Mouse (Mus musculus) pancreas, adult 10 weeks (tissue): ENCODE measurements around the gene Ttll8. TPM values are rescaled to one million over a fixed set of nuclear protein-coding genes. Genes with fewer than 3 reads are reported as not detected.

Source experiments
- polyA plus RNA-seq: library from polyadenylated mRNA; stranded (reverse); fragments of 350-450 nt; fragmentation: Illumina TruSeq; extraction: RNeasy Lipid Tissue Mini Kit (QIAGEN cat#74804); gene quantifications from one replicate; pipeline ENCODE4 v1.2.3, GENCODE M21; 2015; ENCODE audit warnings: low read depth, low replicate concordance; ENCODE audit not compliant: insufficient read depth

Gene Ttll8
- polyA plus RNA-seq: not detected

DNA sequence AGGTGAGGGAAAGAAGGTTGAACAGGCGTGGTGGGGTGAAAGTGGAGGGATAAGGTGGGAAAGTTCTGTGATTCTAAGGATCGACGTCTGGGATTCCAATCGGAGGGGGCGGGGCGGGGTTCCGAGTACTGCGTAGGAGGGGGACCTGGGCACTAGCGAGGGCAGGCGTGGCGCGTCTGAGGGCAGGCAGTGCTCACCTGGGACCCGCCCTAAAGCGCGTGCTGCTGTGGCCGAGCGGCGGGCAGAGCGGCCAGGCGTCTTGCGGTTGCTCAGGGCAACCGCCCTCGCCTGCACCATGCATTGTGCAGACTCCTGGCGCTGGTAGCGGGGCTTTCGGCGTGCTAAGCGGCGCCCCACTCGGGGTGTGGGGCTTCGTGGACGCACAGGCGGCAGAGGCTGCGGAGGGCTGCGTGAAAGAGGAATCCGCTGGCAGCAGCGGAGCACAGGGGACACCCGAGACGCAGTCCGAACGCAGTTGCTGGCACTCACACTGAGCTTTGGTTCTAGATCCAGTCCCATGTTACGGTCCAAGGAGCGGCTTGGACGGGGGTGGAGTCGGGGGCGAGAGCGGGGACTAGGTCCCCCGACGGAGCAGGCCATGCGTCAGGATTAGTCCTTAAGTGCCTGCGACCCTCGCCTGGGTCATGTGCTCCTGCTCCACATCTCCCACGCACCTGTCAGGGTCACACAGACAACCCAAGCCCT is at the start of gene Ttll8:
TSS of gene Ttll8 (minus strand) at position 51 of the 705 bp plus-strand sequence.

DNA sequence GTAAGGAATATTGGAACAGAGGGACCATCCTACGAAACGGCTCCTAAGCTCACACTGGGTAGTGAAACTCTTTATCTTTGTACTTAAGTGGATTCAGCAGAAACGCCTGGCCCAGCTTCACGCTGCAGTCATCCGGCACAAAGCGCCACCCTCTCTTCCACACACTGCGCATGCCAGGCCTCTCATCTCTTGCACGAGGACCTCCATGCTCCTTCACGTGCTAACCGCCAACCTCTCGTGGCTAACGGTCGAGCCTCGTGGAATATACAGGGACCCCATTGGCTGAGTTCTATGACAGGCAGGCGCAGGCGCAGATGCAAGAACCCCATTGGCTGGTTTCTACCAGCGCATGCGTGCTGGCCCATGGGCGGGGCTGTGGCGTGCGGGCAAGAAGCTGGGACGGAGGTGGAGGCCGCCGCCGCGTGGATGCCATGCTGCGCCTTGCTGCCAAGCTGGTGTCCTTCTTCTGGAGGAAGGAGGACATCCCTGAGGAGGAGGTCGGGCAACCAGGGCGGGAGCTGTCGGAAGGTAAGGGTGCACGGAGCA is 28.4 kb upstream of the Ttll8 start, which contains the start of gene Mov10l1:
TSS of gene Mov10l1 (plus strand) at position 376 of the 546 bp plus-strand sequence.

DNA sequence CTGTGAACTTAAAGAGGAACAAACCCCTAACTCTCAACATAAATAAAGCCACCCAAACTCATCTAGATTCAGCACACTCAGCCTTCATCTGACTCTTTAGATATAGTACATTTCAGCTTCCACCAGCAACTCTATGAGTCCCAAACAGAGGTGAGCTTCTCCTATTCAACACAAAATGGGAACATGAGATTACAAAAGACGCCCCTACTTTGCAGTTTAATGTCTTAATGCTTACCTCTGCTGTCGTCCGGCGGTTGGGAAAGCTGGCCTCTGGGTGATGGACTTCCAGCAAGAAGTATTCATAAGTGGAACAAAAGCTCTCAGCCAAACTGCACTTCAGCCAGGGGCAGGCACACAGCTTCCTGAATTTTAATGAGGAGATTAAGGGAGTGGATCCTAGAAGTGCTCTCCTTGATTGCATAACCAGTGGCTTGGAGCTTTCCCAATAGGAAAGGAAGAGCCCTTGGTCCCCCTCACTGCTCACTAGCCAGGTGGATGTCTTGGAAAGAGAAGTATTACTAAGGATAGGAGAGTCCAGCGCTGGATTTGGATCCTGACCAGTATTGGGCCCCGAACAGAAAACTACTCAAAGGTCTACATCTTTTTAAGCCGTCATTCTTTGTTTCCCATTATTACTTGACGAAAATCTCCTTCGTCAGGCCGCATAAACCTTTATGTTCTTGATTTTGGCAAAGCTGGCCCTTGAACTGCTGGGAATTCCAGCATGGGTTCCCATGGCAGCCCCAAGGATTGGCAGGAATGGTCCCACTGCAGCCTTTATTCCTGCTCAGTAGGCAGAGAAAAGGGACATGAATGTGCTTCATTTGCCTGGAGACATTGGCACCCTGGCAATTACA is 24.3 kb upstream of the Ttll8 start, which contains the start of gene Mlc1:
TSS of gene Mlc1 (minus strand) at position 727 of the 857 bp plus-strand sequence.

DNA sequence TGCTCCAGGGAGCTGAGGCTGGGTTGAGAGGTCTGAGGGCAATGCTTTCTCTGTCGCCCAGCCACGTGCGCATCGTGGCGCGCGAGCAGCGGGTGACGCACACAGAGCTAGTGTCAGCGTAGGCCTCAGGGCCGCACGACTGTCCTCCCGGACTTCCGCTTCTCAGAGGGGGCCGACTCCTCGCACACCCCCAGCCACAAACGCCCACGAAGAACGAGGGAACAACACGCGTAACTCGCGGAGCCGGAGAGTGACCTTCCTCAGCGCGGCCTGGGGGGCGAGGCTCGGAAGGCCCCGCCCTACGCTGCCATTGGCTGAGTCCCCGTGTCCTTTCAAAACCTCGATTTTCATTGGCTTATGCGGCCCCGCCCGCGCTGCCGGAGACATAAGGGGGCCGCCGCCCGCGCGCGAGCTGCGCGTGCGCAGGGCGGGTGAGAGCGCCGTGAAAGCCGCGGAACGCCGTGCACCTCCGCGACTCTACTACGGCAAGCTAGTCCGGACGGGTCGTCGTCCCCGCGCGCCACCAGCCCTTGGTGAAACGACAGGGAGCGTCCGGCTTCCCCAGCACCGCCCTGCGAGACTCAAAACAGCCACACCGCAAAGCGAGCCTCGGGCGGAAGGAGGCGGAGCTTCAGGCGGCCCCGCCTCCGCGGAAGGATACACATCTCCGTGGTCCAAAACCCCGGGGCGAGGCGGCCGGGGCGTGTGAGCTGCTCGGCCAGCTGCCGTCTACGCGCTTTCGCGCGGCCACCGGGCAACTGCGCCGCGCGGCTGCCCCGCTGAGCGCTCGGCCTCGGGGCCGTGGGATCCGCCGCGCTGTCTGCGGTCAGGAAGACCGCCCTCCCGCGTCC is 92.2 kb downstream of the Ttll8 start, which contains the start of gene Pim3:
TSS of gene Pim3 (plus strand) at position 415 of the 851 bp plus-strand sequence.

Other genes starting within 250 kb of the Ttll8 start
- 8.1 TPM for gene Brd1, start 220.2 kb downstream of the Ttll8 start, polyA plus RNA-seq
- gene Zbed4, start 202.8 kb downstream of the Ttll8 start, polyA plus RNA-seq: 2.3 TPM
- 6.6 TPM for gene Alg12, start 135.1 kb downstream of the Ttll8 start, polyA plus RNA-seq
- 120 TPM for gene Creld2, start 134.8 kb downstream of the Ttll8 start, polyA plus RNA-seq
- gene Pim3, start 92.2 kb downstream of the Ttll8 start, polyA plus RNA-seq: 76.7 TPM
- not detected for gene Mlc1, start 24.6 kb upstream of the Ttll8 start, polyA plus RNA-seq
- gene Mov10l1, start 28.5 kb upstream of the Ttll8 start, polyA plus RNA-seq: not detected
- gene Panx2, start 105.3 kb upstream of the Ttll8 start, polyA plus RNA-seq: 0.24 TPM
- 72.7 TPM for gene Trabd, start 120.7 kb upstream of the Ttll8 start, polyA plus RNA-seq
- gene Selenoo, start 134.7 kb upstream of the Ttll8 start, polyA plus RNA-seq: 10.0 TPM
- gene Tubgcp6, start 168.7 kb upstream of the Ttll8 start, polyA plus RNA-seq: 4.2 TPM
- 20.9 TPM for gene Hdac10, start 174.3 kb upstream of the Ttll8 start, polyA plus RNA-seq
- gene Mapk12, start 186.3 kb upstream of the Ttll8 start, polyA plus RNA-seq: 13.8 TPM
- gene Mapk11, start 195.2 kb upstream of the Ttll8 start, polyA plus RNA-seq: 2.7 TPM
- 43.0 TPM for gene Plxnb2, start 226.4 kb upstream of the Ttll8 start, polyA plus RNA-seq
- 6.1 TPM for gene Dennd6b, start 242.1 kb upstream of the Ttll8 start, polyA plus RNA-seq